Mouse (Mus musculus): ENCODE results near the gene Cog2.

The Cog2 gene

DNA sequence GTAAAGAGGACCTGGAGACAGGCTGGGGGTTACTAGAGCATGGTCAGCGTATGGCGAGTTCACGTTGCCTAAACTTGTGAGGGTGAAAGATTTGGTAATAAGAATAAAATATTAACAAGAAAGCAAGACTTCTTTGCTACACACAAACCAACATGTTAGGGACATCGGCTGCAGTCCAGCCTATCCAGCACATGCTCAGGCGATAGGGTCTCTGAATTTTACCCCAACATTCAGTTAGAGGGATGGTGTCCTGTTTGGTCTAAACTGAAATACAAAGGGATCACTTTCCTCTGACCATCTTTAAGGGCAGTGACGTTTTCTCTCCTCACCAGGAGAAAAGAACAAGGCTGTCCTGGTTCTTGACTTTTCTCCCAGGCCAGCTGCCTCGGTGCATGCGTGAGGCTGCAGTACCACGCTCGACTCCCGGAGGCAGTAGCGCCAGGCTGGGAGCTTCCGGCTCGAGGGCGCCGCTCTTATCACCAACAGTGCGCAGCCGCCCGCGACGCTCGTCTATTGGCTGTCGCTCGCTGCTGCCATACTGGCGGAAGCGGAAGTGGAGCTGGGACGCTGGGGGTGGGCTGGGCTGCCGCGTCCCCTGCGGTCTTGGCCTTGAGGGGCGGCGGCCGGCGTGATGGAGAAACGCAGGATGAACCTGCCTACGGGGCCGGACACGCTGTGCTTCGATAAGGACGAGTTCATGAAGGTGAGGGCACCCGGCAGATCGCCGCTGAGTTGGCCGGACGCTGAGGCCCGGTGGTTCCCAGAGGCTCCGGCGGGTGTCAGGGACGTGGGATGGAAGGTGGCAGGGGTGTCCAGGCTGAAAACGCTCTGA lies at the start of gene Cog2:
TSS of gene Cog2 (plus strand) at position 519 of the 832 bp plus-strand sequence.
- DNase-seq, result peak; percentile 88

DNA sequence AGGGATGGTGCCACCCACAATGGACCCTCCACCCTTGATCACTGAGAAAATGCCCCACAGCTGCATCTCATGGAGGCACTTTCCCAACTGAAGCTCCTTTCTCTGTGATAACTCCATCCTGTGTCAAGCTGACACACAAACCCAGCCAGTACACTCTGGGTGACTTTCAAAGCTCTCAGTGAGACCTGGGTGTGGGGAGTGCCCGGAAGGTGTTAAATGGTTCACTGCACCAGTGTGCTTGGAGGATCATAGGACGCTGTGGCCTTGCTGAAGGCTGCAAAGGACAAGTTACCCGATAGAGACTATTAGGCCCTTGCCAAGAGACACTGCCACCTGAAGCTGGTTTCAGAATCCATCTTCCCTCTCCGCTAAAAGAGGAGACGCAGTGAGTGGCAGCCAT lies 44.9 kb upstream of the Cog2 start:
- no peak for DNase-seq

DNA sequence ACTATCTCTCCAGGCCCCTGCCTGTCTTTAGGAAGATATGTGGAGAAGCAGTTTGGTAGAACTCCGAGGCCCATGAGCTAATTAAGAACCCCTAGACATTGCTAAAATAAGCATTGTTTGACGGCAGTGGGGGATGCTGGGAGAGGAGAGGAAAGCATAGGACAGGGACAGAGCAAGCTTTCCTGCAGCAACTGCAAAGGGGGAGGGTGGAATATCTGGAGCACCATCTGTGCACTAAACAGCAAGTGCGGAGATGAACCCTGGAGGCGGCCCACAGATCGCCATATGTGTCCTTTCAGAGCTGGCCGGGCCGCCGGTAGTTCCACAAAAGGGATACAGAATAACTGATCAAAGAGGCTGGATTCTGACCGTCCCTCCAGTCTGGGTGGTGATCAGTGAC lies 43.9 kb upstream of the Cog2 start:
- no peak for DNase-seq

DNA sequence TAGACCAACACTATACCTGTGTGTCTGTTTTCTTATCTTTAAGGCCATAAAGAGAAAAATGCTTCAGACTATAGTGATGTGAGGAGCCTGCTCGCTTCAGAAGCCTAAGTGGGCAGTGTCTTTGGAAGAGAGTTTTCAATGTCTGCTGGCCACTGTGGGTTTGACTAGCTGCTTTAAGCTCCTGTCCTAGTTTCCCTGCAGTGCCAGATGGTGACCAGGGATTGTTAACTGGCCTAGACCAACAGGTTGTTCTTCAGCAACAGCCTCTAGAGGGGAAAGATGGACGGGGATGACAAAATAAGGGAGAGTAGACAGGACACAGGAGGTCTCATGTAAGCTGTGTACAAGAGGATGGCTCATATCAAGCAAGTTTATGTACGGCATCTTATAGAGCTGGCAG lies 41.3 kb upstream of the Cog2 start:
- DNase-seq, result no peak

DNA sequence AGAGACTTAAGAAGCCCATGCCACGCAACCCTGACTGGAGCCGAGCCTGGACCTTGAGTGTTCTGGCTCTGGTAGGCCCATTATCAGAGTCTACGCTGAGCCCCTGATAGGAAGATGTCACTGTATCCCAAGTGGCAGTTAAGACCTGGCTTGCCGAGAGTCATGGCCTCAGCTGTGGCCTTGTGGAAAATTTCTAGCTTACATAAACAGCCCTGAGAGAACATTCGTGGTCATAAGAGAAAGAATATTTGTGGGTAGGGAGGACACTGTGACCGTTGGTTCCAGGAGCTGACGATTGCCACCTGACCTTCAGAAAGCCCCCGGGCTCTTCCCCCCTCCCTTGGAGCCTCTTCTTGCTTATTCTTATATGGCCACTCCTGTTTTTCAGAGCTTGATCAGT lies 40.2 kb upstream of the Cog2 start:
- DNase-seq, result no peak

DNA sequence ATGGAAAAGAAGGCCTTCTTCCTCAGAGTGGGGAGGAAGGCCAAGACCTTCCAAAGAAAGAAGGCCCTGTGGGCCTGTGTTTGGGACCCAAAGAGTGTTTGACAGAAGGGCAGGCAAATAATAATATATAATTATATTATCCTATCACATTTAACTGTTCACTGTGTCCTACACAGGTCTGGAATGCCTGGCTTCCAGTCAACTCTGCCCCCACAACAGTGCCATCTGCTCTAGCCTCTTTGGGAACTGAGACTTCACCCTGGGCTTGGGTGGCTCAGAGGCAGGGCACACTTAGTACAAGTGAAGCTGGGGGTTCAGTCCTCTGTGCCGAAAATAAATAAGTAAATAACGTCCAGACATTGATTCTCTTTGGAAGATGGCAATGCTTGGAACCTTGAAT lies 37.8 kb upstream of the Cog2 start:
- DNase-seq, result no peak

DNA sequence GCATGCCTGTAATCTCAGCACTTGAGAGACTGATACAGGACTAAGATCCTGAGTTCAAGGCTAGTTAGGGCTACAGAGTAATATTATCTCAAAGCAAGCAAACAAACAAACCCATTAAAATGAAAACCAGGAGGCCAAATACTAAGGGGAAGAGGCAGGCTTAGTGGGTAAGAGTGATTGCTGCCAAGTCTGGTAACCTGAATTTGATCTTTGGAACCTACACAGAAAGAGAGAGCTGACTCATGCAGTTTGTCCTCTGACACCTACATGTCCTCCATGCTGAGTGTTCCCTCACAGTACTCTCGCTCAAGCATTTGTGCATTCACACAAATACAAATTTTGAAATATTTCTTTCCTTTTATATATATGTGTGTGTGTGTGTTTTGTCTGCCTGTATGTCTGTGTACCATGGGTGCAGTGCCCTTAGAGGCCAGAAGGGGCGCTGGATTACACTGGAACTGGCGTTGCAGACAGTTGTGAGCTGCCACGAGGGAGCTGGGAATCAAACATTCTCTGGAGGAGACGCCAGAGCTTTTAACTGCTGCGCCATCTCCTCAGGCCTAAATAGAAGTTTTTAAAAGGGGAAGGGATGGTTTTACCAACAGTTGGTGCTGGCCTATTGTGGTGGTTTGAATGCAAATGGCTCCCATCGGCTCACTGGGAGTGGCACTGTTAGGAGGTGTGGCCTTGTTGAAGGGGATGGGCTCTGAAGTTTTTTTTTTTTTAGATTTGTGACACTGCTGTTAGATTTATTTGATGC lies 37.0 kb upstream of the Cog2 start:
- no peak for DNase-seq

DNA sequence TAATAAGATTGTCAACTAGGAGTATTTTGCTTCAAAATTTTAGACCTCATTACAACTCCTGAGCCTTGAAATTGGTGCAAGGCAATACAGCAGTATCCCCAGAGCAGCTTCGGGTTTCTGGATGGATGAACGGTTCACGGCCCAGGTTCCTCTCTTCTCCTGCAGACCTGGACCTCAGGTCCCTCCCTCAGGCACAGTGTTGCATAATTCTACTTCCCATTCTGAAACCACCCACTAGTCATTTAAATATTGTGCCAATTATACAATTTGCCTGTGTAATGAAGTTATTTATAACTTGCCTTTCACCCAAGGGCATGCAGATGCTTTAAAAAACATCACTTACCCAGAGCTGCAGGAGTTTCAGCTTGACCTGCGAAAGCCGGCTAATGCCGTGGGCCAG lies 31.3 kb upstream of the Cog2 start:
- no peak for DNase-seq

DNA sequence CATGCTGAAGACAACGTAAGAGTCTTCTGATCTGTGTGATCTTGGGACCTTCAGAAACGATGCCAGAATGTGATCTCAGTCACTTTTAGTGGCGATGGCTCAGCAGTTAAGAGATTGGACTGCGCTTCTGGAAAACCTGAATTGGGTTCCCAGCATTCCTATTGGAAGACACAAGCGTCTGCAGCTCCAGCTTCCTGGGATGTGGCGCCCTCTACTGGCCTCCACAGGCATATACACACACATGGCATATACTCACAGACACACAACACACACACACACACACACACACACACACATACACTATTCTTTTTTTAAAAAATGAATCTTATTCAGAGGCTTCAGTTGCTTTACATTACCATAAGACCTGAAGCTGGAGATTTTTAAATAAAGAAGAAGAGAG lies 30.8 kb upstream of the Cog2 start:
- no peak for DNase-seq

DNA sequence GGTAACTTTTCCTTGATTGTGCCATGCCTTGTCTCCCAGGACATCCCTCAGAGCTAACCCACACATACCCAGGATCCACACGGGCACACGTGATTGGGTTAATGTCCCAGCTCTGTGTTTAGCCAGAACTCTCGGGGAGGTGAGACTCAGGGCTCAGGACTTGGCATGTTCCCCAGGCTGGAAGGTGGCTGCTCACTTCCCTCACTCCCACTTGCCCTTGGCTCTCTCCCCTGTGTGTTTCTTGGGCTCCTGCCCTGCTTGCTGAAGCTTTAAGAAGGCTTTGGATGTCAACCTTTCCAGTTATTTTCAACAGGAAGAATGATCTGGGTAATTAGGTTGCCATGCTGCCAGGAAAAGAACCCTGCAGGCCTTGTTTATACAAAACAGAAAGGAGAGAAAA lies 26.2 kb upstream of the Cog2 start:
- no peak for DNase-seq

DNA sequence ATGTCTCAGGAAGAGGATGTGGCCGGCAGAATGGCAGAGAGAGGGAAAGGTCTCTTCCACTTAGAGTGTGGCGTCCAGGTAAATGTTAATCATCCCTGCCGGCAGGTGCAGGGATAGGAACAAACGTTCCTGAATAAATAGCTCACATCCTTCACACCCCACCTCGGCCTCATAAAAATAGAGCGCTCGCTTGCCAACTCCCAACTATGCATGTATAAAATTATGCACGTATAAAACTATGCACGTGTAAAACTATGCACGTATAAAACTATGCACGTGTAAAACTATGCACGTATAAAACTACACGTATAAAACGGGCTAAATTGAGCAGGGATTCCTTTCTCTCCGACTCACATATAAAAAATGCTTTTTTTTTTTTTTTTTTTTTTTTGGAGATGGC lies 25.6 kb upstream of the Cog2 start:
- DNase-seq, result no peak

DNA sequence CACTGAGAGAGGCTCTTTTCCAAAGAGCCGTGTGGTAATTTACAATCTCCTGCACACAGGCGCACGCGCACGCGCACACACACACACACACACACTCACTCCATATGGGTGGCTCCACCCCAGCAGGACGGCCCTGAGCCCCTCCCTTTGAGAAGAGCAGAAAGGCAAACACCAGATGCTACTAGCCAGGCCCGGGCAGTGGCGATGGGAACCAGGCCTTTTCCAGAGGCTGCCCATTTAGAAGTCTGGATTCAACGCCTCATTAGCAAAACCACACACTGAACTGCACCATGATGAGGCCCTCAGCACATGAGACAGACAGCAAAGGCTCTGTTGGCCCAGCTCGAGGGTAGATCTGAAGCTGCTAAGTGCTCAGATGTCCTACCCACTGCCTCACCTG lies 24.9 kb upstream of the Cog2 start:
- DNase-seq, result no peak

DNA sequence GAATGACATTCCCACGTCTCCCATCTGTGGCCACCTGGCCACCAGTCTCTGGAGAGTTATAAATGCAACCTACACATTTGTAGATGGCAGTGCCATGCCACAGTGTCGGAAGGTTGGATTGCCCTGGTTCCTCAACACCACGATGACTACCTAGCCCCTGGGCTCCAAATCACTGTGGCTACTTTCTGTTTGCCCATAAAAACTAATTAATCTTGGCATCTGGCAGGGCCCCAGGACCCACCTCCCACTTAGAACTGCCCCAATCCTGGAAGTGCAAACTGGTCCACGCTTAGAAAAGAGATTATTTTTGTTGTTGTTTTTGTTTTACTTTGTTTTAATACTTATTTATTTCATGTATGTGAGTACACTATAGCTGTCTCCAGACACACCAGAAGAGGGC lies 24.3 kb upstream of the Cog2 start:
- DNase-seq, result no peak

DNA sequence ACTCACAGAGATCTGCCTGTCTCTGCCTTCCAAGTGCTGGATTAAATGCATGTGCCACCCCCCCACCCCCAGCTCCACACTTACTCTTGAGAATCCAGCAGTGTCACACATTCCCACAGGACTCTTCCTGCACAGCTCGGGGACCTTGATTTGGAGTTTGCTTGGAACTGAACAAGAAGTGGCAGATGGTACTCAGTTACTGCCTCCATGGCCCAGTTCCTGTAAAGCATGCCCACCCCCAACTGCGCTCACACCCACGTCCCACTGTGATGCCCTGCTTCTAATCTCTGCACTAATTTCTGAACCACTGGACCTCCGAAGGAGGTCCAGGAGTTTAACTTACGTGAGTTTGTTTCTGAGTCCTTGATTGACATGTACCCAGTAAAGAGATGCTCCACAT lies 23.7 kb upstream of the Cog2 start:
- DNase-seq, result no peak

DNA sequence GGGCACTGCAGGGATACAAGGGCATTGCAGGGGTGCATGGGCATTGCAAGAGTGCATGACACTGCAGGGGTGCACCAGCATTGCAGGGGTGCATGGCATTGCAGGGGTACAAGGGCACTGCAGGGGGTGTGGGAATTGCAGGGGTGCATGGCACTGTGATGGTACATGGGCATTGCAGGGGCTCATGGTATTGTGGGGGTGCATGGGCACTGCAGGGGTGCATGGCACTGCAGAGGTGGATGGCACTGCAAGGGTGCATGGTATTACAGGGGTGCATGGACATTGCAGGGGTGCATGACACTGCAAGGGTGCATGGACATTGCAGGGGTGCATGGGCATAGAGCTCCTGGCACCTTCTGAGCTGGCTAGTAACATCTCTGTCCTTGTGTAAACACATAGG lies 22.2 kb upstream of the Cog2 start:
- no peak for DNase-seq

DNA sequence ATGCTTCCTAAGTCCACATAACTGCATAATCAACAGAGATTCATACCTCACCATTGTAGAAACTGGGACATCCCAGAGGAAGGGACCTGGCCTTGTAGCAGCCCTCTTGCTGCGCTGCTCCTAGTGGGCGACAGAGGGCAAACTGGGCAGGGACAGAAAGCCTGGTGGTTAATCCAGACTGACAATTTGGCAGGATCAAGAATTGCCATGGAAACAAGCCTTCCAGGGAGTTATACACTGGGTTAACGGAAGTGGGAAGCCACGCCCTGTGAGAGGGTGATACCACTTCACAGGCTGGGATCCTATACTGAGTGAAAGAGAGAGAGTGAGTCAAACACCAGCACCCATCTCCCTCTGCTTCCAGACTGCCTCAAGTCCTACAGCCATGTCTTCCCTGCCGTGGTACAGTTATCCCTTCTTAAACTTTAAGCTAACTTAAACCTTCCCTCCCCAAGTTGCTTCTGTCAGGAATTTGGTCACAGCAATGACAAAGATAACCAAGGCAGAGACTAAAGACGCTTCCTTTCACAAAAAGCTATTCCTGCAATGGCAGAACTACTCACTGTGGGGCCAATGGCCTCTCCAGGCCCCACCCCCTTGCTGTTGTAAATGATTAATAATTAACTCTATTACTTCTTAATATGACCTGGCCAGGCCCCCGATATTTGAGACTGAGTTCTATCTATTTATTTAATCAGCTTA lies 21.2 kb upstream of the Cog2 start:
- DNase-seq, result no peak

DNA sequence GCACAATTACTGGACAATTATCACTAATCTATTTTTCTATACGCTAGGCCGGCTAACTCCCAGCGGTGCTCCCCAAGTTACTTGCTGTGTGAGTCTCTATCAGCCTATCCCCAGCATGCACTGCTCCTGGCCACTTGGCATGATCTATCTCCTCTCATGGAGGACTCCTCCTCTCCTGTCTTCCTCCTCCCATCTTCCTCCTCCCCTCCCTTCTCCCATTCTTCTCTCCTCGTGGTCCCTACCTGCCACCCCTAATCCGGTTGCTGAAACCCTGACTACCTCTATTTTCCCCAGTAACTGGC lies 20.7 kb upstream of the Cog2 start:
- DNase-seq, result no peak

DNA sequence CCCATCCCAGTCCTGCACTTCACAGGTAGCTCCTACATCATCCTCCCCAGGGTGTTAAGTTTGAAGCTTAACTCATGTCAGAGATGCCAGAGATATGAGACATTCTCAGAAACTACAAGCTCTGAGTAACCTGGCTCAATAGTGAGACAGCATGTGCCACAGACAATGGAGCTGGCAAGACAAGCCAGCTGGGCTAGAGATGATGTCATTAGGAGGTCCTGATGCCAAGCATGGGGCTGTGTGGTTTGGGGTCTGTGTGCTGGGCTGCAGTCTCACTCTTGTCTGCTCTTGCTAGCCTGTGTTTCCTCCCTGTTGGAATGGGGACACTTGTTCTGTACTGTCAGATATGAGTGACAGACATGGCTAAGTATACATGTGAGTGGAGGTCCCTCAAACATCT lies 14.9 kb upstream of the Cog2 start:
- DNase-seq, result no peak

DNA sequence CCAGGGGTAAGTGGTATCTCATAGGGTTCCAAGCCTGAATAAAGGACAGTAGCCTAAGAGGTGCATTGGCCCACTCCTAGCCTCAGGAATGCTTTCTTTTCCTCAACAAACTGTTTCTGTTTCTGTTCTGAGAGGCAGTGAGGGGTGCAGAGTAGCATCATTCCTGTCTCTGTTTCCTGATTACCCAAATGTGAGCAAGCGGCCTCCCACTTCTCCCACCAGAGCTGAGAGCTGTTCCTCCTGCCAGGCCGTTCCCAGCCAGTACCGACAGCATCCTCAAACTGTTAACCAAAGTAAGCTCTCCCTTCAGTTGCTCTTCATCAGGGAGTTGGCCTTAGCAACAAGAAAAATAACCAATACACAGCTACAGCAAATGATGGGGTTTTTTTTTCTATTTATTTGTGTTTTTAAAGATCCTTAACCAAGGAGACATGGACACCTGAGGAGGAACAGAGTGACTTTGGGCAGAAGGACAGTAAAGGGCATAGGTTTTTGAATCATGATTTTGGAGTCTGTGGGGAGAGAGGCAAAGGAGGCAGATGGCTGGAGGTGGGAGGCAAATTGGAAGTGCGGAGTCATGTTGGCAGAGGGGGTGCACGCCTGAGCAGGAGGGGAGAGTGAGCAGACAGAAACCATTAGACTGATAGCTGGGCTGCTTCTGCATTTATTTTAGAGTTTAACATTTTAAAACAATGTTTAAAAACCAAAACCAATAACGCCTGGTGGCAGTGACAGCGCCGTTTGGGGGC lies 12.8 kb upstream of the Cog2 start:
- DNase-seq, result no peak

DNA sequence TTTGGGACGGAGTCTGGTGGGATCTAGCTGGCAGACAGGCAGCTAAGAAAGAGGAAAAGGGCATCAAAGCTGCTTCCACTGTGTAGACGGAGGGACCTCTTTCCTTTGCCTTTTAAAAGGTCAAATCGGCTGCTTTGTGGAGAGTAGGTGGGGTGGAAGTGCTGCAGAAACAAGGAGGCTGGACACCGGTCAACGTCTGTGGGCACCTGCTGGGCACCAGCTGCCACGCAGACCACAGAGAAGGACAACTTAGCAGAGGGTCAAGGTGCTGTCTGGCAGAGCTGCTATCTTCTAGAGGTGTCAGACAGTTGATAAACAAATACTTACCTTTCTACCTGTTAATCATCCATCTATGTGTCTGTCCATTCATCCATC lies 12.3 kb upstream of the Cog2 start:
- no peak for DNase-seq

DNA sequence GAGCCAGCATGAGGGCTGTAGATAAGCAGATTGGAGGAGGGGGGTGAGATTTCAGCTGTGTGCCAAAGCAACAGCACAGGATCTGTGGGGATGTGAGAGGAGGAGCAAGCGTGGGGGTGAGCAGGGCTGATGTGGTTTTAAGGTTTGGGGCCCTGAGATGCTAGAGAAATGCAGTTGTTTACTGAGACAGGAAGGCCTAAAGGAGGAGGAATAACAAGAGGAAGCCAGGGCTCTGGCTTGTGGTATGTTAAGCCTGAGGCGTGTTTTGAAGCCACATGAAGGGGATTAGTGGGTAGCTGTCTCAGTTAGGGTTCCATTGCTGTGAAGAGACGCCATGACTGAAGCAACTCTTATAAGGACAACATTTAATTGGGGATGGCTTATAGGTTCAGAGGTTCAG lies 11.4 kb upstream of the Cog2 start:
- DNase-seq, result no peak

DNA sequence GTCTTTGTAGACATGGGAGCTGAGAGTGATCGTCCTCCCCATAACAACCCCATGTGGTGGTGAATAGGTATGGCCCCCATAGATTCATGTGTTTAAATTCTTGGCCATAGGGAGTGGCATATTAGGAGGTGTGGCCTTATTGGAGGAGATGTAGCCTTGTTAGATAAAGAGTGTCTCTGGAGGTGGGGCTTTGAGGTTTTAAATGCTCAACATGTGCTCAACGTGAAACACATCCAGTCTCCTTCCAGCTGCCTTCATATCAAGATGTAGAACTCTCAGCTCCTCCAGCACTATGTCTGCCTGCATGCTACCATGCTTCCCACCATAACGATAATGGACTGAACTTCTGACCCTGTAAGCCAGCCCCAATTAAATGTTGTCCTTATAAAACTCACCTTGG lies 4.5 kb upstream of the Cog2 start:
- no peak for DNase-seq

DNA sequence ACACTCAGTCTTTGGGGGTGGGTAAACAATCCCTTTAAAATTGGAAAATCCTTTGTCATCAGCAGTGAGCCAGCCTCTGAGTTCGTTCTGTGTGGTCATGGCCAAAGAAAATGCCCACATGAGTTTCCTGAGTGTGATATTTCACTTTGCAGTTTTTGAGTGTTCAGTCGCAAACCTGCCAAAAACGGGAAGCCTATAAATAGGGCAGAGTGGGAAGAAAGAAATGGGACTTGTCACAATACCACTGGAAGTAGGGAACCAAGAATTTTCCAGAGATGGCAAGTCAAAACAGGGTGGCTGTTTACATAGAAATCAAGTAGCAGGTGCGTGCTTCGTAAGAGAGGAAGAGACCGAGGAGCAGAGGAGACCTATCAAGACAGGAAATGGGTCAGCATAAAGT lies 4.0 kb upstream of the Cog2 start:
- DNase-seq, result no peak

DNA sequence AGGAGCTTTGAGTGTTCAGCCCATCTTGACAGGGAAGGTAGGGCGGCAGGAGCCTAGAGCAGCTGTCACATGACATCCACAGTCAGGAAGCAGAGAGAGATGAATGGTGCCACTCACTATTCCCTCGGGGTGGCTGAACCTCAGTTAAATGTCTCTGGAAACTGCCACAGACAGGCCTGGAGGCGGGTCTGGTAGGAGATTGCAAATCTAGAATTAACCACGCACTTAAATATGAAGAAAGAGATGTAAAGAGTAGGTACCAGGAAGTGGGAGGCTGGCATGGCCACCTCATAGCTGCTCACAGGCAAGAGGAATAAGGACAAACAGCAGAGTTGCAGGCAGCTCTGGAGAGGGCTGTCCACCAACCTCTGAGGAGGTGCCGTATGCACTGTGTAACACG lies 3.4 kb upstream of the Cog2 start:
- no peak for DNase-seq
